Mouse (Mus musculus) hindbrain, embryonic 12.5 days (tissue): Measurements from ENCODE around the gene Akap7. TPM values are rescaled to one million over a fixed set of nuclear protein-coding genes. Genes with fewer than 3 reads are reported as not detected.
A peak's percentile ranks its signal among the peaks of the same experiment; 100 is the strongest.

Experiments used
- ATAC-seq: fragments of 200-750 bp; cut with Nextera tagmentation; 2 replicates; pipeline ENCODE4 v1.8.0; 2017; ENCODE audit warnings: moderate TSS enrichment; ENCODE audit not compliant: low FRiP score
- H3K27ac ChIP-seq: fragments of 300-500 bp; sonication (generic); 2 replicates; pipeline ENCODE4 v1.5.1; 2016; ENCODE audit warnings: mild to moderate bottlenecking
- H3K27me3 ChIP-seq: fragments of 300-500 bp; sonication (generic); 2 replicates; pipeline ENCODE4 v1.6.1; 2016; ENCODE audit warnings: mild to moderate bottlenecking
- H3K36me3 ChIP-seq: fragments of 300-500 bp; sonication (generic); 2 replicates; pipeline ENCODE4 v1.6.1; 2016; ENCODE audit warnings: mild to moderate bottlenecking
- H3K4me1 ChIP-seq: fragments of 300-500 bp; sonication (generic); 2 replicates; pipeline ENCODE4 v1.6.1; 2016
- H3K4me2 ChIP-seq: fragments of 300-500 bp; sonication (generic); replicated peaks from 2 replicates; pipeline ENCODE4 v1.6.1; 2016; ENCODE audit warnings: mild to moderate bottlenecking
- H3K4me3 ChIP-seq: fragments of 300-500 bp; sonication (generic); 2 replicates; pipeline ENCODE4 v1.5.1; 2016; ENCODE audit warnings: mild to moderate bottlenecking
- H3K9ac ChIP-seq: fragments of 300-500 bp; sonication (generic); 2 replicates; pipeline ENCODE4 v1.6.1; 2016; ENCODE audit warnings: mild to moderate bottlenecking, moderate library complexity
- H3K9me3 ChIP-seq: fragments of 300-500 bp; sonication (generic); replicated peaks from 2 replicates; pipeline ENCODE4 v1.6.1; 2016; ENCODE audit warnings: mild to moderate bottlenecking
- WGBS: fragments of 180-500 bp; shearing (Covaris S2); methylation state at CpG from one replicate; pipeline ENCODE4 v1.1.7; 2016; 5-methylcytosine and 5-hydroxymethylcytosine counted together
- polyA plus RNA-seq: library from polyadenylated mRNA; unstranded; fragments of >200 nt; fragmentation: Nextera tagmentation; extraction: Ambion mirVana; gene quantifications from 2 replicates; pipeline ENCODE4 v1.2.1, GENCODE M21; 2016

Gene Akap7
- polyA plus RNA-seq, 1 experiment from 2014 or later, result 22.8 TPM

DNA sequence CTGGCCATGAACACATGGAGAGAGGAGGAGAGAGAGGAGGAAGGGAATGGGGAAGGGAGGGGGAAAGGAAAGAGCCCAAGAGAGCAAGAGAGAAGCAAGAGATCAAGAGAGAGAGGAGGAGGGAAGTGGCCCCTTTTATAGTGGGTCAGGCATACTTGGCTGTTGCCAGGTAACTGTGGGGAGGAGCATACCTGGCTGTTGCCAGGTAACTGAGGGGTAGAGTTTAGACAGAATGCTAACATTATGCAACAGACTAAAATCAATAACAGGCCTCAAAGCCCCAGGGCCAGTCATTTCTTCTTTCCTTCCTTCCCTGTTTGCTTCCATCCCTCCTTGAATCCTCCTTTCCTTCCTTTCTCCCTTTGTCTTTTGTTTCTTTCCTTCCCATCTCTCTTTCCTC, 10.0 kb upstream of the Akap7 start:
- no peak overlapping the region for H3K27ac ChIP-seq
- no peaks in the 10 kb centered on the region for H3K36me3 ChIP-seq
- no peaks in the 10 kb centered on the region for H3K4me1 ChIP-seq

DNA sequence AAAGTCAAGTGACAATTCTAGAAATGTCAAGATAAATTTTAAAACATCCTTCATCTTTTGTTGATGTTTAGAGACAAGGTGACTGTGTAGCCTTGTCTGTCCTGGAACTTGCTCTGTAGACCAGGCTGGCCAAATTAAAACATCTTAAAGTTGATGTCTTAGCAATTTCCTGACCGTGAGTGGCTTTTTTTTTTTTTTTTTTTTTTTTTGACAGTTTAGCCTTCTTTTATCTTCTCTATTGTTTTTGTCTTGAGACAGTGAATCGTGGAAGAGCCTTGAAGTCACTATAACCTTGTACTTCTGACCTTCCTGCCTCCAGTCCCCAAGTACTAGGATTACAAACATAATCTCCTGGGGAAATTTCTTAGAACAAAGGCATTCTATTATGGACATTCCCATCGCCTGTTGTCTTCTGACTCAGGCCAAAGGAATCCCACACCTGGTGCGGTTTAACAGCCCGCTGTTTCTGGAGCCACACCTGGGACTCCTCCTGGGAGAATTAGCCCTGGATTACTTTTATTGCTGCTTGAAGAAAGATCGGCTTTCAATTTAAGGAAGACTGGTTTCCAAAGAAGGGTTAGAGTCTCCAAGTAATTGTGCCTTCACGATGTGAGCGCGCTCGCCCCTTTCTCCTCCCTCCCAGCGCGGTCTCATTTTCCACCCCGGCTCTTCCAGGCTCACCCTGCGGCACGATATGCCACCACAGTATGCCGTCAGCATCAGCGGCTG, 6.3 kb upstream of the Akap7 start:
- Histone ChIP-seq H3K9me3 (no peaks in the 10 kb centered on the region), H3K9ac (no peak overlapping the region), H3K4me3 (no peak overlapping the region), H3K27me3 (no peaks in the 10 kb centered on the region), H3K36me3 (no peaks in the 10 kb centered on the region), H3K27ac (no peak overlapping the region), H3K4me2 (0 out of 2 replicates have a peak overlapping the region, but pooled peaks have one; percentile 13), H3K4me1 (peaks cover 3% of the 10 kb centered on the region; the same call in 1 of the 2 replicates)
- no peak for ATAC-seq
- 20% methylated on average over 17 of the region's 17 CpGs for WGBS

More for the DNA sequence above, 10.0 kb upstream of the Akap7 start:
- Histone ChIP-seq H3K9me3 (no peaks in the 10 kb centered on the region), H3K4me2 (no peak overlapping the region), H3K9ac (no peak overlapping the region), H3K27me3 (no peaks in the 10 kb centered on the region), H3K4me3 (no peak overlapping the region)
- ATAC-seq, result no peak

DNA sequence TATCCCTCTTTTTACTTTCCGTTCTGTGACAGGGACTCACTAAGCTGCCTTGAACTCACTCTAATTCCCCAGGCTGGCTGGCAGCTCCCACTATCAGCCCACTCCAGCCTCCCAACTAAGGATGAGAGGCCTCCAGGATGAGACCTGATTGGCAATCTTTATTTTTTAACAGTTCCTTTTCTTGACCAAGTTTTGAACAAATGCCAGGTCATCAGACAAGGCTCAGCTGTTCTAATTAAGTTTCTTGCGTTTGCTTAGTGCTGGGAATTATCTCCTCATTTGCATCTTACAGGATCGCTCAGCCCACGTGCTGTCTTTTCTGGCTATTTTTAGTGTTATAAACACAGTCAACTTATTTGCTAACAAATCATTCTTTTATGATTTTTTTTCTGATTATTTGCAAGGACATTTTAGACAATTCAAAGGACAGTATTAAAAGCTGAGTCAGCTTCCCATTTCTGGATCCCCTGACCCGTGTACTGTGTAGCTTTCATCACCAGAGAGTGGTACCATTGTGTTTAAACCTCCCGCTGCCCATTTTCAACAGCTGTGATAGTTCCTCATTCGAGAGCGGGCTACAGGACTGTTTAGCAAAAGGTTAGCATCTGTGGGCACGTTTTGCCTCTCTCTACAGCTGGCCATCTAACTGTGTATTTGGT, 4.0 kb upstream of the Akap7 start:
- Histone ChIP-seq H3K9ac (no peak overlapping the region), H3K4me3 (no peak overlapping the region), H3K4me2 (no peak overlapping the region), H3K27me3 (no peaks in the 10 kb centered on the region), H3K27ac (no peak overlapping the region), H3K4me1 (peaks cover 3% of the 10 kb centered on the region; the same call in 1 of the 2 replicates), H3K36me3 (no peaks in the 10 kb centered on the region), H3K9me3 (no peaks in the 10 kb centered on the region)
- WGBS, result 46% methylated on average over 9 of the region's 9 CpGs
- ATAC-seq, result peak; percentile 69; the same call in 1 of the 2 replicates

DNA sequence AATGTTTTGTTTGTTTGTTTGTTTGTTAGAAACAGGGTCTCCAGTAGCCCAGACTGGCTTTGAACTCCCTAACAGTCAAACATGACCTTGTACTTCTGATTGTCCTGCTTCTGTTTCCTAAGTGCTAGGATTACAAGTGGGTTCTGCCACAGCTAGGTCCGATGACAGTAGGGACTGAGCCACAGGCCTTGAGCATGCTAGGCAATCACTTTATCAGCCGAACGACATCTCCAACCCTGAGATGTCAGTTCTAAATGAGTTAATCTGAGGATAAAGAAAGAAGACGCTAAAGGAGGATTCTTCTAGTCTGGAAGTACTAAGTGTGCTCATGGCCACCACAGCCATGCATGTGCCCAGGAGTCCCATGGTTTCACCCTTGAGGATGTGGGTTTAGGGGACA, 3.1 kb upstream of the Akap7 start:
- no peaks in the 10 kb centered on the region for H3K9me3 ChIP-seq
- 79% methylated on average over 4 of the region's 4 CpGs for WGBS
- ATAC-seq, result no peak
- no peak overlapping the region for H3K4me2 ChIP-seq
- H3K4me1 ChIP-seq, result peaks cover 3% of the 10 kb centered on the region; the same call in 1 of the 2 replicates
- H3K4me3 ChIP-seq, result no peak overlapping the region
- H3K9ac ChIP-seq, result no peak overlapping the region
- H3K27ac ChIP-seq, result no peak overlapping the region
- no peaks in the 10 kb centered on the region for H3K27me3 ChIP-seq
- no peaks in the 10 kb centered on the region for H3K36me3 ChIP-seq

DNA sequence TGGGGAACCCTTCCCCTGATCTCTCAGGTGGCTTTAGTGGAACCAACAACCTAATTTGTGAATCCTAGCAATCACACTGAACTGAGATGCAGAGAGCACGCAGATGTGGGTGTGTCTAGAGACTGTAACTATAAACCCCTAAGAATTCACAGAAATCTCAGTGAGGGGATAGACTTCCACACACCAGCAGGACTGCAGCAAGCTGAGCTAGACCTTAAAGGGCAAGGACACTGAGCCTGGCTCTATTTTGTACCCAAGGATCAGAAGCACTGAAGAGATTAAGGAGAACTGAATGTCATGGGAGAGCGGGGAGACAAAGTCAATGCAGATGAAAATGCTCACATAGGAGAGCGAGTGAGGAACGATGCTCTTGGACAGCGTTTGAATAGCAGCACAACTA, 2.3 kb upstream of the Akap7 start:
- Histone ChIP-seq H3K9me3 (no peaks in the 10 kb centered on the region), H3K27ac (no peak overlapping the region), H3K4me2 (no peak overlapping the region), H3K9ac (no peak overlapping the region), H3K36me3 (no peaks in the 10 kb centered on the region), H3K4me1 (peaks cover 3% of the 10 kb centered on the region; the same call in 1 of the 2 replicates), H3K4me3 (no peak overlapping the region), H3K27me3 (no peaks in the 10 kb centered on the region)
- 85% methylated on average over 5 of the region's 5 CpGs for WGBS
- ATAC-seq, result no peak

DNA sequence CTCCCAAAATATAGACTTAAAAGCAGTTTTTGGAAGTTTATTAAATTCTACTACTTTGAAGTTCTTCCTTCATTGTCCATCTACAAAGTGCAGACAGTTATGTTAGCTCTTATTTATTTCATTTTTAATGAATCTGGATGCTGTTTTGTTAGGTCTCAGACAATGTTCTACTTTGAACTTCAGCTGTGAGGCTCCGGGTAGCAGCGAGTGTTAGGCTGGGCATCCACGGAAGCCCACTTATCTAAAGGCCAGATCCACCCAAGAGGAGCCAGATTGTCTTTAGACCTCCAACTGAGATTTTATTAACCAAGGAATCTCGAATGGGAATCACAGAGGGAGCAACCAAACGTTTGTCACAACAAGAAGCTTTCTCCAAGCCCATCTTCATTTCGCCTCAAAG, 2.5 kb downstream of the Akap7 start:
- no peak overlapping the region for H3K9ac ChIP-seq
- WGBS, result 70% methylated on average over 6 of the region's 6 CpGs
- H3K4me2 ChIP-seq, result no peak overlapping the region
- H3K4me3 ChIP-seq, result no peak overlapping the region
- no peaks in the 10 kb centered on the region for H3K9me3 ChIP-seq
- no peaks in the 10 kb centered on the region for H3K27me3 ChIP-seq
- H3K36me3 ChIP-seq, result no peaks in the 10 kb centered on the region
- no peak overlapping the region for H3K27ac ChIP-seq
- no peak for ATAC-seq
- H3K4me1 ChIP-seq, result no peaks in the 10 kb centered on the region

DNA sequence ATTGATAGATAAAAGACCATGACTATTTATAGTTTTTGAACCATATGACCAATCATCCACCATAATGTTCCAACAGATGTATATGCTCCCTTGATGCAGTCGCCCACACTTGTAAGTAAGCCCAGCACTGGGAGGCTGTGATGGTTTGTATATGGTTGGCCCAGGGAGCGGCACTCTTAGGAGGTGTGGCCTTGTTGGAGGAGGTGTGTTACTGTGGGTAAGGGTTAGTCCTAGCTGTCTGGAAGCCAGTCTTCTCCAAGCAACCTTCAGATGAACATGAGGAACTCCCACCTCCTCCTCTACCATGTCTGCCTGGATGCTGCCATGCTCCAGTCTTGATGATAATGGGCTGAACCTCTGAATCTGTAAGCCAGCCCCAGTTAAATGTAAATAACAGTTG, 3.1 kb downstream of the Akap7 start:
- Histone ChIP-seq H3K4me2 (no peak overlapping the region), H3K4me1 (no peaks in the 10 kb centered on the region), H3K27ac (no peak overlapping the region), H3K27me3 (no peaks in the 10 kb centered on the region), H3K9ac (no peak overlapping the region), H3K4me3 (no peak overlapping the region), H3K9me3 (no peaks in the 10 kb centered on the region), H3K36me3 (no peaks in the 10 kb centered on the region)
- 100% methylated on average over 2 of the region's 2 CpGs for WGBS
- no peak for ATAC-seq

DNA sequence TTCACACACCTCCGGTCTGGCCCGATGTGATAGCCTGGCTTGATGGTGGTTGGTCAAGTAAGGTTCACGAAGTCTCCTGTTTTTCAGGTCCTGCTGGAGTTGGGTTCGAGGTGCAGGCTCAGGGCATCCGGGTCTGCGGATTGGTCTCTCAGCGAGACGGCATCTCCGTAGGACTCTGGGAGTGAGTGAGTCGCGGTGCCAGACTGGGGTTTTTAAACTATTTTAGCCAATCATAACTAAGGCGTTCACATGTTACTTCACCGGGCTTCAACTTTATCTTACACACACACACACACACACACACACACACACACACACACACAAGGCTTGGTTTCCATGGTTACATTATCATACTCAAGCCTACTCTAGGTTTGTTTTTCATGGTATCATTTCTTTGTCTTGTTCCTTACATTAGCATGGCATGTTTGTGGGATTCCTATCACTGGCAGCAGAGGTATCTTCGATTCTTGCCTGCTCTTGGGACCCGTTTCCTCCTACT, 8.6 kb downstream of the Akap7 start:
- Histone ChIP-seq H3K9ac (no peak overlapping the region), H3K27ac (no peak overlapping the region), H3K4me3 (no peak overlapping the region), H3K9me3 (no peaks in the 10 kb centered on the region), H3K36me3 (no peaks in the 10 kb centered on the region), H3K4me2 (no peak overlapping the region), H3K27me3 (no peaks in the 10 kb centered on the region), H3K4me1 (peaks cover 6% of the 10 kb centered on the region)
- WGBS, result 91% methylated on average over 15 of the region's 15 CpGs
- ATAC-seq, result no peak

DNA sequence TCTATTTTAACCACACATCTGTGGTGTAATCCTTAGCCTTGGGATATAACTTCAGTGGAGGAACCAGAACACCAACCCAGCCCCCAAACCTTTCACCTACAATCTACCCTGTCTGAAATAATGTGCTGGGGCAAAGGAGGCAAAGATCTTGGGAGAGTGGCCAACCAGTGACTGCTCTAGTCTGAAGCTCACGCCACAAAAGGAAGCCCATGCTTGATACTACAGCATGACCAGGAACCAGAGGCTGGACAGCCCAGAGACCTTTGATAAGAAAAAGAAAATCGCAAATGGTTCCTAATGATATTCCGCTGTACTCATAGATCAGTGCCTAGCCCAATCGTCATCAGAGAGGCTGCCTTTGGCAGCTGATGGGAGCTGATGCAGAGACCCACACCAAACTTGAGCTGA, 9.4 kb downstream of the Akap7 start:
- no peak for ATAC-seq
- Histone ChIP-seq H3K4me3 (0 out of 2 replicates have a peak overlapping the region, but pooled peaks have one; percentile 55), H3K27ac (0 out of 2 replicates have a peak overlapping the region, but pooled peaks have one; percentile 40), H3K9ac (no peak overlapping the region), H3K4me1 (peaks cover 6% of the 10 kb centered on the region), H3K9me3 (no peaks in the 10 kb centered on the region), H3K4me2 (peak overlapping the region; percentile 54; the same call in 1 of the 2 replicates), H3K27me3 (no peaks in the 10 kb centered on the region), H3K36me3 (no peaks in the 10 kb centered on the region)
- WGBS, result 91% methylated on average over 4 of the region's 4 CpGs

DNA sequence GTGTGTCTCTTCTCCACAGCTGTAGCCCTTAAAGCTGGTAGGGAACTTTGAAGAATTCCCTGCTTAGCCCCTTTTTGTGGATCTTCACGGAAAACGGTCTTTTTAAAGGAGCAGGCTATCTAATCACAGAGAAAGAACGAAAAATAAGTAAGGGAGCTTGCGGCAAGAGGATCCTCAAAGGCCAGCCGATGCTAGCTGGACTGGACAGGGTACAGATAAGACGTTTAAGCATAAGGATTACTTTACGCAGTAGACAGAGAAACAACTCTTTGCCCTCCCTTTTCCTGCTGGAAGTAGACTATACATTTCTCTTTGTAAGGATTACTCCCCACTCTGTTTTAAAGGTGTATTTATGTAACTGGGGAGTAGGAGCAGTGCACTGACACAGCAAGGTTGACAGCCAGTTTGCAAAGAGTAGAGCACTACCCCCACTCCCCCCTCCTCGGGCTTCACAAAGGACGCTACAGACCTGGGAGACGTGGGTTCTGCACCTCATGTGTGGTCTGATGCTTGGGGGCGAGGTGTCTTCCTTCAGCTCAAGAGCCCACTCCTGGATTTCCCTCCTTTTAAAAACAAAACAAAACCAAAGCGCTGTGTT, 9.9 kb downstream of the Akap7 start:
- Histone ChIP-seq H3K4me2 (peak overlapping the region; percentile 54), H3K9me3 (no peaks in the 10 kb centered on the region), H3K9ac (peak overlapping the region; percentile 20), H3K4me3 (peak overlapping the region; percentile 55), H3K4me1 (peaks cover 6% of the 10 kb centered on the region), H3K27ac (0 out of 2 replicates have a peak overlapping the region, but pooled peaks have one; percentile 40), H3K27me3 (no peaks in the 10 kb centered on the region), H3K36me3 (no peaks in the 10 kb centered on the region)
- 42% methylated on average over 12 of the region's 12 CpGs for WGBS
- ATAC-seq, result no peak

DNA sequence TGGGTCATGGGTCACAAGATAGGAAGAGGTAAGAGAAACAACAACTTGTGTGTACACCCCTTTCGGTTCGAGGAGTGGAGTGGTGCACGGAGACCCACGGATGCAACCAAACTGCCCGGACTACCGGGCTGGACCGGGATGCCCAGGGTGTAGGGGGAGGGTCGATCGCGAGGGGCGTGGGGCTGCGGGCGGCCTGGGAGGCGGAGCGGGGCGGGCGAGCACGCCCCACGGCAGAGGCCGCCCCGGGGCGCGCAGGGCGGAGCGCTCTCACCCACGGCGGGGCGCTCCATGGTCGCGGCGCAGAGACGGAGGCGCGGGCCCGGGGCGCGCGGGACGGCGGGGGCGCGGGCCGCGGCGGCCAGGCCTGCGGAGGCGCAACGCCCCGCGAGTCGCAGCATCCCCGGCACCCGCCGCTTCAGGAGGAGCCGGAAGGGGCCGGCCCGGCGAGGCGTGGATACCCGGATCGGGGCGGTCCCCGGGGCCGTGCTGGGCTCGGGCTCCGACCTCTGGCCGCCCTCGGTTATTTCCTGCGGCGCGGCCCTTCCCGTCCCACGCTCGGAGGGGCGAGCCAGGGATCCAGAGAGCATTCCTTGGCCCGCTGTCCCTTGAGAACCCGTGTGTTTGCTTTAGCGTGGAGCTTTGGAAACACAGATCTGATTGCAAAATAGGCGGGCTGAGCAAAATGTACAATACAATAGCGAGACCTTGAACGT, 10.9 kb downstream of the Akap7 start:
- H3K9ac ChIP-seq, result peak overlapping the region; percentile 77
- peak overlapping the region; percentile 54 for H3K4me2 ChIP-seq
- ATAC-seq, result peak; percentile 96
- H3K27me3 ChIP-seq, result no peaks in the 10 kb centered on the region
- peak overlapping the region; percentile 55 for H3K4me3 ChIP-seq
- H3K9me3 ChIP-seq, result no peaks in the 10 kb centered on the region
- peak overlapping the region; percentile 85 for H3K27ac ChIP-seq
- no peaks in the 10 kb centered on the region for H3K36me3 ChIP-seq
- under 1% methylated on average over 65 of the region's 81 CpGs for WGBS
- H3K4me1 ChIP-seq, result peaks cover 6% of the 10 kb centered on the region

DNA sequence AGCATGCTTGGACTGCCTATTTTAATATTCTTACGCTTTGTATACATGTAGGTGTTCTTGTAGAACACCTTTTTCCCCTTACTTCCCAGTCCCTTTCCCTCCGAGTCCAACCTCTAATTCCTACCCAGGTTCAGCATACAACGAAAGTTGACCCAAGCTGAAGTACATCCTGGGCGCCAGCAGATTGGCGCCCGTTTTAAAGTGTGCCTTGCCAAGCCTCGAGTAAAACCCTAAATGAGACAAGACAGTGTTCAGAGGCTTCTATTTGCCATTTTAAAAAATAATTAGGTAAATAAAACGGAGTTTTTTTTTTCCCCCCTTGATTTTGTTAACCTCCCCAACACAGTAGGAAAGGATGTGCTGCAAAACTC, 11.4 kb downstream of the Akap7 start:
- peak; percentile 19; the same call in 1 of the 2 replicates for ATAC-seq

More for the DNA sequence above, 11.4 kb downstream of the Akap7 start:
- Histone ChIP-seq H3K4me3 (peak overlapping the region; percentile 55), H3K36me3 (no peaks in the 10 kb centered on the region), H3K27me3 (no peaks in the 10 kb centered on the region), H3K4me2 (peak overlapping the region; percentile 54), H3K4me1 (peaks cover 6% of the 10 kb centered on the region), H3K9ac (peak overlapping the region; percentile 77; the same call in 1 of the 2 replicates), H3K9me3 (no peaks in the 10 kb centered on the region), H3K27ac (peak overlapping the region; percentile 85)
- 49% methylated on average over 8 of the region's 8 CpGs for WGBS
